Mouse (Mus musculus): Measurements from ENCODE around the gene Canx. TPM values are rescaled to one million over a fixed set of nuclear protein-coding genes. Genes with fewer than 3 reads are reported as not detected.
A peak's percentile ranks its signal among the peaks of the same experiment; 100 is the strongest.
"Not testable (repeated sequence)": the region's sequence is repeated elsewhere in the genome, so short reads cannot be mapped to it uniquely, and the experiment has no call there.

The Canx gene
- polyA plus RNA-seq, 1 experiment from 2014 or later = 262 TPM

DNA sequence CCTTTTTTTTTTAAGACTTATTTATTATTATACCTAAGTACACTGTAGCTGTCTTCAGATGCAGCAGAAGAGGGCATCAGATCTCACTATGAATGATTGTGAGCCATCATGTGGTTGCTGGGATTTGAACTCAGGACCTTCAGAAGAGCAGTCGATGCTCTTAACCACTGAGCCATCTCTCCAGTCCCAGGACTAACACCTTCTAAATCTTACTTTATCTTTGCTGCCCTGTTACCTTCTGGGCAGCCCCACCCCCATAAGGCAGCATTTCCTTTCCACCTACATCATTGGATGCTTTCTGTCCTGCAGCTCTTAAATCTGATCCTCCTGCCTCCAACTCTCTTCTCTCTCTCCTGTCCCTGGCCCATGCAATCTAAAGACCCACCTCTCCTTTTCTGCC, 35.8 kb upstream of the Canx start:
- H3K27me3 ChIP-seq (replicated peaks) = peaks cover 29% of the 10 kb centered on the region
- ATAC-seq (ENCODE audit: extremely low read depth, insufficient number of reproducible peaks, low FRiP score, low TSS enrichment); H3K4me3 ChIP-seq: not testable (repeated sequence)

DNA sequence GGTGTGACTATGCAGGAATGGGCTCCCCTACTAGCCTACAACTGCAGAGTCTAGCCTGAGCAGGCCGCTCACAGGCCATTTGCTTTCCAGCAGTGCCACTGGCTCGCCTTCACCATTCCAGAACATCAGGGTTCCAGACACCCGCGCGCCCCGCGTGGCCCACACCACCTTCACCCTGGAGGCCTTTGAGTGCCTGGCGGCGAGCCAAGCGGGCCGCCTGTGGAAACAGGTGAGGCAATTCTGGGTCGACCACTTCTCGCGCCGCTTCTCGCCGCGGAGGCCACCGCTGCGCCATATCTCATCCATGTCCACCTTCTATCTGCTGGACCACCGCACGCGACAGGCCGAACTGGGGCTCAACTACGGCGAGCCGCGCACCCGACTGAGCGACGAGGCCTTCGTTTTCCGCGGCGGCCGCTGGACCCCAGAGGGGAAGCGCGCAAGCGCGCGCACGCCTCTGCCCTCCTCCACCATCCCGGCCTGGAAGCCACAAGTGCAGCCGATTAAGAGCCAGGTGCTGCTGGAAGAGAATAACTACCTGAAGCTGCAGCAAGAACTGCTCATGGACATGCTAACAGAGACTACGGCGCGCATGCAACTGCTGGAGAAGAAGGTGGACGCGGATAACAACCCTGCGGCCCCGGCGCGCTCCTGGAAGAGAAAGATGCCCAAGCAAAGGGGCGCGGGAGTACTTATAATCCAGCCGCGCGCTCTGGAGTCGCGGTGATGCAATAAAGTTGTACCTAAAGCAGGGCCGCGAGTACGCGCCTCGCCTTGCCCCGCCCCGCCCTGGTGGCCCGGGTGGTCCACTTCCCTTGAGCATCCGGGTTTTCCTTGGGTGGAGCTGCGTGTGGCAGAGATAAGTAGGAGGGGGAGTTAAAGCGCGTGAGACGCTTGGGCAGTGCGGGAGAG, 33.7 kb upstream of the Canx start:
- H3K4me2 ChIP-seq = peak overlapping the region; percentile 87
- peaks cover 21% of the 10 kb centered on the region for H3K27me3 ChIP-seq (replicated peaks)
- H3K9ac ChIP-seq = peak overlapping the region; percentile 83
- no peak overlapping the region for H3K27ac ChIP-seq (replicated peaks)
- ATAC-seq (ENCODE audit: extremely low read depth, insufficient number of reproducible peaks, low FRiP score, low TSS enrichment) = peak; percentile 16; the same call in 1 of the 2 replicates
- no peaks in the 10 kb centered on the region for H3K36me3 ChIP-seq
- no peaks in the 10 kb centered on the region for H3K9me3 ChIP-seq
- 2% methylated on average over 74 of the region's 74 CpGs for WGBS
- peaks cover 3% of the 10 kb centered on the region; the same call in 1 of the 2 replicates for H3K4me1 ChIP-seq
- H3K4me3 ChIP-seq = peak overlapping the region; percentile 66

More for the DNA sequence above, 35.8 kb upstream of the Canx start:
- H3K9ac ChIP-seq; H3K4me1 ChIP-seq; H3K4me2 ChIP-seq; H3K27ac ChIP-seq (replicated peaks); H3K36me3 ChIP-seq; H3K9me3 ChIP-seq: not testable (repeated sequence)
- WGBS = 45% methylated on average over 1 of the region's 1 CpGs

DNA sequence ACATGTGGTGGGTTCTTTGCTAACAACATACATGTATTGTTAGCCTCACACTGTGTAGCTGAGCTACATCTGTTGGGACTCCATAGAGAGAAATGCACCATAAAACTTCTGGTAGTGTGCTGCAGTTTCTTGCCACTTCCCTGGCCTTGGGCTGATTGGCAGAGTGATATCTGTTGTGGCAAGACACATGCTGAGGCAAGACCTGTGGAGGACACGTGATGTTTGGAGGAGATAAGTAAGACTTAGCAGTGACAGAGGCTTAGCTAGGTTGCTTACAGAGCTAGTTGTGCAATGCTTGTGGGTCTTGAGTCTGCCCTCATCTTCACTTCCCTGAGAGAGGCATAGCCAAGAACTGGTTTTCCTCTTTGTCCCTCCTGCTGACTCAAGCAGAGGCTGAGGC, 29.9 kb upstream of the Canx start:
- WGBS = 48% methylated on average over 1 of the region's 1 CpGs
- no peak for ATAC-seq (ENCODE audit: extremely low read depth, insufficient number of reproducible peaks, low FRiP score, low TSS enrichment)
- no peak overlapping the region for H3K9ac ChIP-seq
- no peak overlapping the region for H3K4me2 ChIP-seq
- no peak overlapping the region for H3K27ac ChIP-seq (replicated peaks)
- no peaks in the 10 kb centered on the region for H3K9me3 ChIP-seq
- H3K27me3 ChIP-seq (replicated peaks) = peaks cover 21% of the 10 kb centered on the region
- peaks cover 3% of the 10 kb centered on the region; the same call in 1 of the 2 replicates for H3K4me1 ChIP-seq
- H3K4me3 ChIP-seq = no peak overlapping the region
- no peaks in the 10 kb centered on the region for H3K36me3 ChIP-seq

DNA sequence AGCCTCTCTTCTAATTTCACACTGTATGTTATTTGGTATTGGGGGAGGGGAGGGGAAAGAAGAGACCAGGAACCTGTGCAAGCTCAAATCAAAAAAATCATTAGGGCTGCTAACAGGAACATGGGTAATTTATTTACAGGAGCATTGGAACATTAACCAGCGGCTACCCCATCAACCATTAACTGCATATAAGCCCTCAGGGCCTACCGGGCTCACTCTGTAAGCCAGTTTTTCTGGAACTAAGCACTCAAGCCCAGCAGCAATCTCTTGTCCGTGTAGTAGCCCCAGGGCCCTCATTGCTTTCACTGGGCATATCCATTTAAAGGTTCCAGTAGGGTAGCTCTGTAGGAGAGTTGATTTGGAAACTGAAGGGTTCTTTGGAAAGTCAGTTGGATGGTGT, 29.4 kb upstream of the Canx start:
- Histone ChIP-seq H3K4me3 (no peak overlapping the region), H3K9ac (no peak overlapping the region), H3K27me3 (replicated peaks) (peaks cover 21% of the 10 kb centered on the region), H3K4me2 (no peak overlapping the region), H3K36me3 (no peaks in the 10 kb centered on the region), H3K27ac (replicated peaks) (no peak overlapping the region), H3K4me1 (peaks cover 3% of the 10 kb centered on the region; the same call in 1 of the 2 replicates), H3K9me3 (no peaks in the 10 kb centered on the region)
- WGBS = 69% methylated on average over 3 of the region's 3 CpGs
- ATAC-seq (ENCODE audit: extremely low read depth, insufficient number of reproducible peaks, low FRiP score, low TSS enrichment) = no peak

DNA sequence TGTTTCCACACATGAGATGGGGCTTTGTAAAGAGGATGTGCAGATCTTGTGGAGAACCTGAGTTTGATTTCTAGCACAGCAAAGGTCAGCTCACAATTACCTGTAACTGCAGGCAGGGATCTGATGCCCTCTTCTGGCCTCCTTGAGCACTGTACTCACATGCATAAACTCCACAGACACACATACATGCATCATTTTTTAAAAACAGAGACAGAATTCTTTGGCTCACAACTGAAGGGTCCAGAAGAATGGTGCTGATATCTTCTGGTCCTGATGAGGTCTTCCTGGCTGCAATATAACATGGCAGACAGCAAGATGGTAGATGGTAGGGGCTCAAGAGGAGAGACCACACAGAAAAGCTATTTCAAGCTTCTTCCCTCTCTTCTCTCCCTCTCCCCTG, 28.7 kb upstream of the Canx start, which contains the start of gene Cby3:
Cby3 (plus strand) TSS at position 301 of the 400 bp plus-strand sequence.
- Histone ChIP-seq H3K36me3 (no peaks in the 10 kb centered on the region), H3K27me3 (replicated peaks) (peaks cover 17% of the 10 kb centered on the region), H3K27ac (replicated peaks) (no peak within 1 kb of the TSS), H3K4me1 (peaks cover 3% of the 10 kb centered on the region; the same call in 1 of the 2 replicates), H3K4me2 (no peak within 1 kb of the TSS), H3K4me3 (no peak within 1 kb of the TSS), H3K9ac (no peak within 1 kb of the TSS), H3K9me3 (no peaks in the 10 kb centered on the region)
- no peak for ATAC-seq (ENCODE audit: extremely low read depth, insufficient number of reproducible peaks, low FRiP score, low TSS enrichment)

DNA sequence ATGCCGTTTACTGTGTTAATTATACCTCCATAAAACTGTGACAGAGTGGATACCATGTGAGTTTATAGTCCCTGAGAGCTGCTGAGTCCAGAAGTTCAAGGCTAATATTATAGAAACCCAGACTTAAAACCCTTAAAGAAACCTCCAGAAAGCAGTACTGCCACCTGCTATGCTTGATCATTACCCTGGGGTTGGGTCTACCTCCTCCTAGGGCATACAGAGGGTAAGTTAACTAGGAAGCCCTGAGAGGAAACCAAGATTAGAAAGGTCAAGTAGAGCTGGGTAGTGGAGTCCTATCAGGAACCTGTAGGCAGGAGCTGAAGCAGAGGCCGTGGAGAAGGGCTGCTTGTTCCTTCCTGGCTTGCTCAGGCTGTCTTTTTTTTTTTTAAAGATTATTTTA, 26.7 kb upstream of the Canx start:
- Histone ChIP-seq H3K9ac (no peak overlapping the region), H3K4me2 (no peak overlapping the region), H3K4me3 (no peak overlapping the region), H3K4me1 (no peaks in the 10 kb centered on the region), H3K9me3 (no peaks in the 10 kb centered on the region), H3K27ac (replicated peaks) (no peak overlapping the region), H3K36me3 (no peaks in the 10 kb centered on the region), H3K27me3 (replicated peaks) (no peaks in the 10 kb centered on the region; the same call in 1 of the 2 replicates)
- no peak for ATAC-seq (ENCODE audit: extremely low read depth, insufficient number of reproducible peaks, low FRiP score, low TSS enrichment)
- 65% methylated on average over 2 of the region's 2 CpGs for WGBS

DNA sequence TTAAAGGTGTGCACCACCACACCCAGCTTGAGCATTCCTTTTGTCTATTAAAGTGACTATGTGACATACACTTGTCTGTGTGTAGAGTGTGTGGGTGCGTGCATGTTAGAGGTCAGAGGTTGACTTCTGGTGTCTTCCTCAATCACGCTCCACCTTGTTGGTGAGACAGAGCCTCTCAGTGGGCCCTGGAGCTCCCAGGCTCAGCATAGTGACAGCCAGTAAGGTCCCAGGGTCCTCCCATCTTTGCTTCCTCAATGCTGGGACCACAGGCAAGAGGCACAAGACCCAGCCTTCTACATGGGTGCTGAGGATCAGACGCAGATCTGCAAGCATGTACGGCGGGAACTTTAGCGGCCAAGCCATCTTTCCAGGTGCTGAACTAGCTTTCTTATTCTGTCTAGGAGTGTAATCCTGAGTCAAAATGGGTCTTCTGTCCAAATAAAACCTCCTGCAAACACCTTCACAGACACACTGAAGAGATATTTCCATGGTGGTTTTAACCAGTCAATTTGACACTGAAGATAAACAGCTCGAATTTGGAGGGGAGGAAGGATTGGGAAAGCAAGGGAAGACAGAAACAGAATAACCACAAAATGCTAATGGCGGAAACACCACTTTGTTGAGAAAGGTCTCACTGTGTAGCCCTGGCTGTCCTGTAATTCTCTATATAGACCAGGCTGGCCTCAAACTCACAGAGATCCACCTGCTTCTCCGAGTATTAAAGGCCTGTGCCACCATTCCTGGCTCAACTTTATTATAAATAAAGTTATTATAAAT, 21.0 kb upstream of the Canx start:
- no peak overlapping the region for H3K4me2 ChIP-seq
- H3K27me3 ChIP-seq (replicated peaks) = no peaks in the 10 kb centered on the region
- H3K4me1 ChIP-seq = no peaks in the 10 kb centered on the region
- no peak for ATAC-seq (ENCODE audit: extremely low read depth, insufficient number of reproducible peaks, low FRiP score, low TSS enrichment)
- no peak overlapping the region for H3K4me3 ChIP-seq
- no peaks in the 10 kb centered on the region for H3K36me3 ChIP-seq
- H3K9ac ChIP-seq = no peak overlapping the region
- no peak overlapping the region for H3K27ac ChIP-seq (replicated peaks)
- WGBS = 81% methylated on average over 9 of the region's 9 CpGs
- 0 out of 2 replicates have a peak, but pooled peaks cover 2% of the 10 kb centered on the region for H3K9me3 ChIP-seq

DNA sequence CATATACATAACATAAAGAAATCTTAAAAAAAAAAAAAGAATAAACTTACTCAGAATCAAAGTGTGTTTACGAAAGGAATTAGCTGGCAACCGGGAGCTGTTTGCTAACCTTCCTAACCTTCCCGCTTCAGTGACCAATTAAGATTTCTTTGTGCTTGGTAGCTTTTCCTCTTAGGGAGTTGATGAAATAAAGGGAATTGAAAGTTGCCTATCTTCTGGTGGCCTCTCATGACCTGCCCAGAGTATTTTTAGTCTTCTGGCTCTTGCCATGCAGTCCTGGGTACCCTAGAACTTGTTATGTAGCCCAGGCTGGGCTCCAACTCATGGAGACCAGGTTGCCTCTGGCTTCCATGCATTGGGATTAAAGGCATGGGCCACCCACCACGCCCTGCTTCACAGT, 20.0 kb upstream of the Canx start:
- no peak overlapping the region for H3K4me2 ChIP-seq
- 0 out of 2 replicates have a peak, but pooled peaks cover 3% of the 10 kb centered on the region for H3K9me3 ChIP-seq
- no peak overlapping the region for H3K27ac ChIP-seq (replicated peaks)
- no peaks in the 10 kb centered on the region for H3K27me3 ChIP-seq (replicated peaks)
- no peak overlapping the region for H3K4me3 ChIP-seq
- WGBS = 79% methylated on average over 4 of the region's 4 CpGs
- H3K4me1 ChIP-seq = no peaks in the 10 kb centered on the region
- ATAC-seq (ENCODE audit: extremely low read depth, insufficient number of reproducible peaks, low FRiP score, low TSS enrichment) = no peak
- H3K36me3 ChIP-seq = no peaks in the 10 kb centered on the region
- no peak overlapping the region for H3K9ac ChIP-seq

DNA sequence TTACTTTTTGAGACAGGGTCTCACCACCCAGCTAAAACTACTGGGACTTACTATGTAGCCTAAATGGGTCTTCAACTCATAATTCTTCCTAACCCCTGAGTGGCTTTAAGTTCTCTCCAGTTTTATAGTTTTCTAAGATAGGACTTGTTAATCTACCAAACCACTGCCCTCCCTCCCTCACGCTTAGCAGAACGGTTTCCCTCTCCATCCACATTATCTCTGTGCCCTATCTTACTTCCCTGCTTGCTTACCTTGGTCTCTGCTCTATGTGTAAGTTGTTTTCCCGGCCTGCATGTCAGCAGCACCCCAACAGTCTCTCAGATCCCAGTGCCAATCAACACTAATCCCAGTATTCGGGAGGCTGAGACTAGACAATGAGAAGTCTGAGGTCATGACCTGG, 11.4 kb upstream of the Canx start:
- no peak overlapping the region for H3K4me3 ChIP-seq
- no peak overlapping the region for H3K4me2 ChIP-seq
- WGBS = 55% methylated on average over 4 of the region's 4 CpGs
- no peak for ATAC-seq (ENCODE audit: extremely low read depth, insufficient number of reproducible peaks, low FRiP score, low TSS enrichment)
- H3K27ac ChIP-seq (replicated peaks) = no peak overlapping the region
- no peaks in the 10 kb centered on the region for H3K4me1 ChIP-seq
- 0 out of 2 replicates have a peak, but pooled peaks cover 3% of the 10 kb centered on the region for H3K9me3 ChIP-seq
- no peak overlapping the region for H3K9ac ChIP-seq
- H3K36me3 ChIP-seq = no peaks in the 10 kb centered on the region
- no peaks in the 10 kb centered on the region for H3K27me3 ChIP-seq (replicated peaks)

DNA sequence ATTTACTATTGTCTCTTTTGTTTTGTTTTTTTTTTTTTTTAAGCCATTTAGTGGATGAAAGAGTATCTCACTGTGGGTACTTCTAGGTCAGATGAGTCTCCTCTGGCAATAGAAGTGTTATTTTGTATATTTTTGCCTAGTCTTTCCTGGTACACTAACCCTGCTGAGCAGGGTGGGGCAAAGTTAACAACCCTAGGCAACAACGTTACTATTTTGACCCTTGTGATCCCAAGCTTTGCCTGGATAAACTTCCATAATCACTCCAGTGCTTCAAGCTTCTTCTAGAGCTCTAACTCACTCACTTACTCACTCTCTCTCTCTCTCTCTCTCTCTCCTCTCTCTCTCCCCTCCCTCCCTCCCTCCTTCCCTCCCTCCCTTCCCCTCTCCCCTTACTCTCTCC, 10.7 kb upstream of the Canx start:
- H3K36me3 ChIP-seq = no peaks in the 10 kb centered on the region
- no peak overlapping the region for H3K4me2 ChIP-seq
- H3K4me1 ChIP-seq = no peaks in the 10 kb centered on the region
- no peak for ATAC-seq (ENCODE audit: extremely low read depth, insufficient number of reproducible peaks, low FRiP score, low TSS enrichment)
- H3K4me3 ChIP-seq = no peak overlapping the region
- no peaks in the 10 kb centered on the region for H3K9me3 ChIP-seq
- no peaks in the 10 kb centered on the region for H3K27me3 ChIP-seq (replicated peaks)
- WGBS = 65% methylated on average over 1 of the region's 1 CpGs
- no peak overlapping the region for H3K27ac ChIP-seq (replicated peaks)
- H3K9ac ChIP-seq = no peak overlapping the region

DNA sequence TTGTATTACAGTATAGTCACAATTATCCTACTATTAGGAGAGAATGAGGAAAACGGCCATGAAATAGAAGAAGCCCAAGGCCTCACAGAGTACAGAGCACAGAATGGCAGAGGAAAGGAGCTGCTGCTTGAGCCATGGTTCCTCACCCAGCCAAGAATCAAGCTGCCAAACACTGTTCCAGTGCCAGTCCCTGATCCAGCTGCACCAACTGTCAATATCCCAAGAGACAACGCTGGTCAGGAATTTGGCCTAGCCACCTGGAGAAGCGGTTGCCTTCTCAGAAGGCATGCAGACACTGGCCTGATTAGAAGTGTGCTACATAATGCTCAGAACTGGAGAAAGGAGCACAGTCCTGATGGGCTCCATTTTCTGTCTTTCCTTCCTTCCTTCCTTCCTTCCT, 7.7 kb upstream of the Canx start:
- ATAC-seq (ENCODE audit: extremely low read depth, insufficient number of reproducible peaks, low FRiP score, low TSS enrichment) = no peak
- H3K27me3 ChIP-seq (replicated peaks) = no peaks in the 10 kb centered on the region
- no peak overlapping the region for H3K4me3 ChIP-seq
- WGBS = 65% methylated on average over 3 of the region's 3 CpGs
- H3K9ac ChIP-seq = no peak overlapping the region
- H3K27ac ChIP-seq (replicated peaks) = no peak overlapping the region
- no peaks in the 10 kb centered on the region for H3K9me3 ChIP-seq
- H3K4me2 ChIP-seq = no peak overlapping the region
- H3K4me1 ChIP-seq = no peaks in the 10 kb centered on the region
- H3K36me3 ChIP-seq = 0 out of 2 replicates have a peak, but pooled peaks cover 1% of the 10 kb centered on the region

All from heart, embryonic 13.5 days (tissue).